Mouse (Mus musculus): ENCODE data around the gene Efcab6. TPM values are rescaled to one million over a fixed set of nuclear protein-coding genes. Genes with fewer than 3 reads are reported as not detected.
A peak's percentile ranks its signal among the peaks of the same experiment; 100 is the strongest.

Efcab6 gene
- polyA plus RNA-seq, 2 experiments: not detected

DNA sequence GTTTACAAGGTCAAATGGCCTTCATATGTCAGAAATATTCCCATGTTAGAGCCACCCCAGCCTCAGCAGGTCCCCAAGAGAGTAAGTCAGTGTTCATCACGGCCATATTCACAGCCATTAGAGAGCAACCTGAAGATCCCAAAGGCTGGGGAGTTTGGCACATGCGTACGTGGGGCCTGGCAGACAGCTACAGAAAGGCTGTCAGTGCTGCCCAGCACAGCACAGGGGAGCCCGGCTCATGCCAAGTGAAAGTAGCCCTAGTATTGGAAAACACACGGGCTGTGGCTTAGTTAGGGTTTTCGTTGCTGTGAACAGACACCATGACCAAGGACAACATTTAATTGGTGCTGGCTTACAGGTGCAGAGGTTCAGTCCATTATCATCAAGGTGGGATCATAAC, 40.3 kb downstream of the Efcab6 start:
- Histone ChIP-seq H3K4me3 (ENCODE audit: insufficient read depth in 1 of 2, low read depth in 2 of 2, low read length in 2 of 2) (no peak overlapping the region), H3K4me2 (ENCODE audit: low read depth) (no peak overlapping the region), H3K9me3 (ENCODE audit: control insufficient read depth, low read length) (no peaks in the 10 kb centered on the region), H3K9ac (replicated peaks) (no peak overlapping the region), H3K36me3 (replicated peaks; ENCODE audit: control insufficient read depth, insufficient read depth, low read depth) (no peaks in the 10 kb centered on the region), H3K27ac (no peak overlapping the region), H3K27me3 (ENCODE audit: control insufficient read depth, insufficient read depth, low read length) (no peaks in the 10 kb centered on the region), H3K4me1 (replicated peaks; ENCODE audit: control insufficient read depth in 2 of 2, insufficient read depth in 2 of 2, low read length in 1 of 2) (no peaks in the 10 kb centered on the region)
- no peak for TF ChIP-seq EP300 (IDR thresholded peaks at IDR 0.05; ENCODE audit: low read depth)
- ATAC-seq (ENCODE audit: insufficient read depth) (no peak), DNase-seq (ENCODE audit: low read depth in 3 of 3, low spot score in 3 of 3) (no peak)
- WGBS (ENCODE audit: insufficient replicate concordance): 56% methylated on average over 6 of the region's 6 CpGs

DNA sequence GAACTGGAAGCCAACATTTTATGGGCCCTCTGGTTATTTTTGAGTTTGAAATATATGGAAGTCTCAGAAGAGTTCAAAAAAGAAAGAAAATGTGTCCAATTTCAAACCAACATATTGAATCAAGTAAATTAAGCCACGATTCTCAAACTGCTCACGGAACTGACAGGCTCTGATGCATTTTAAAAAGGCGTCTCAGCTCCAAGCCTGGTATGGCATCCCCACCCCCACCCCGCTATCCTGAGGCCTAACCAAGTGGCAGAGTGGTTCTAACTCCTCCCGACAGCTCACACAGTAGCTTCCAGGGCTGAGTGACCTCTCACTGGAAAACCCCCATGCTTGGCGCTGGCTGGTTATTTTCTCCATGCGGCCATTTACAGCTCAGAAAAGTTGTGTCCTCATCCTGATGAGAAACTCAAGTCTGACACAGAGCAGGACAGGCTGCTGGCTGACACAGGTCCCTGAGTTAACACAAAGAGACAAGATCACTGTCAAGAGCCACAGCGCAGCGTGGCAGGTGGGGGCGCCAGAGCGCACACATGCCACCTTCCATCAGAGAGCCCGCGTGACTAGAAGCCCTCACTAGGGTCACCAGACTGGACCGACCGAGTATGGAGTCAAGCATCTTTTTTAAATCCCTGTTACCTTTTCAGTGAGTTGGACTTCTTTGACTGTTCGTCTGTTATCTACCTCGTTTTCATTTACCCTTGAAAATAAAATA, 55.7 kb downstream of the Efcab6 start:
- H3K9ac ChIP-seq (replicated peaks): no peak overlapping the region
- H3K4me2 ChIP-seq (ENCODE audit: low read depth): no peak overlapping the region
- H3K4me1 ChIP-seq (replicated peaks; ENCODE audit: control insufficient read depth in 2 of 2, insufficient read depth in 2 of 2, low read length in 1 of 2): no peaks in the 10 kb centered on the region
- no peak overlapping the region for H3K4me3 ChIP-seq (ENCODE audit: insufficient read depth in 1 of 2, low read depth in 2 of 2, low read length in 2 of 2)
- no peaks in the 10 kb centered on the region for H3K9me3 ChIP-seq (ENCODE audit: control insufficient read depth, low read length)
- ATAC-seq (ENCODE audit: insufficient read depth) (no peak), DNase-seq (ENCODE audit: low read depth in 3 of 3, low spot score in 3 of 3) (no peak)
- H3K27me3 ChIP-seq (ENCODE audit: control insufficient read depth, insufficient read depth, low read length): no peaks in the 10 kb centered on the region
- TF ChIP-seq EP300 (IDR thresholded peaks at IDR 0.05; ENCODE audit: low read depth) (no peak), CTCF (IDR thresholded peaks at IDR 0.05; ENCODE audit: low read depth) (0 out of 2 replicates have a peak, but pooled peaks have one; percentile 12)
- H3K27ac ChIP-seq: no peak overlapping the region
- H3K36me3 ChIP-seq (replicated peaks; ENCODE audit: control insufficient read depth, insufficient read depth, low read depth): no peaks in the 10 kb centered on the region
- 48% methylated on average over 17 of the region's 17 CpGs for WGBS (ENCODE audit: insufficient replicate concordance)

DNA sequence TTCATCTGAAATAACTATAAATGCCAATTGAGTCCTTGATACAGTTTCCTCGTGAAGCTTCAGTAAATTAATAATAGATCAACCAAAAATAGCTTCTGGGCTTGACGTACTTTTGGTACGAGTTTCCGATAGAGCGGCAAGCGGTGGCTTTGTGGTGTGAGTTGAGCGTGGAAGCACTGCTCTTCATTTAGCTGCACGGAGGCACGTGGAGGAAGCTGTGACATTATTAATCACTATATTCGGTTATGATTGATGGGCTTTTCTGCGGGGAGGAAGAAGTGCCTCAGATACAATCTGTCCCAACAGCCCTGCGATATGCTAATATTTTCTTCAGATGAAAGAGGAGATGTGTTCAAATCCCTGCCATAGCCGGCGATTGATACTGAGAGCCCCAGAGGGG, 60.9 kb downstream of the Efcab6 start:
- H3K27me3 ChIP-seq (ENCODE audit: control insufficient read depth, insufficient read depth, low read length): no peaks in the 10 kb centered on the region
- WGBS (ENCODE audit: insufficient replicate concordance): 73% methylated on average over 14 of the region's 14 CpGs
- no peaks in the 10 kb centered on the region for H3K4me1 ChIP-seq (replicated peaks; ENCODE audit: control insufficient read depth in 2 of 2, insufficient read depth in 2 of 2, low read length in 1 of 2)
- H3K4me3 ChIP-seq (ENCODE audit: insufficient read depth in 1 of 2, low read depth in 2 of 2, low read length in 2 of 2): no peak overlapping the region
- H3K27ac ChIP-seq: no peak overlapping the region
- H3K9ac ChIP-seq (replicated peaks): no peak overlapping the region
- ATAC-seq (ENCODE audit: insufficient read depth) (no peak), DNase-seq (ENCODE audit: low read depth in 3 of 3, low spot score in 3 of 3) (no peak)
- no peaks in the 10 kb centered on the region for H3K36me3 ChIP-seq (replicated peaks; ENCODE audit: control insufficient read depth, insufficient read depth, low read depth)
- no peaks in the 10 kb centered on the region for H3K9me3 ChIP-seq (ENCODE audit: control insufficient read depth, low read length)
- no peak overlapping the region for H3K4me2 ChIP-seq (ENCODE audit: low read depth)
- TF ChIP-seq CTCF (IDR thresholded peaks at IDR 0.05; ENCODE audit: low read depth): no peak
- no peak for TF ChIP-seq EP300 (IDR thresholded peaks at IDR 0.05; ENCODE audit: low read depth)

DNA sequence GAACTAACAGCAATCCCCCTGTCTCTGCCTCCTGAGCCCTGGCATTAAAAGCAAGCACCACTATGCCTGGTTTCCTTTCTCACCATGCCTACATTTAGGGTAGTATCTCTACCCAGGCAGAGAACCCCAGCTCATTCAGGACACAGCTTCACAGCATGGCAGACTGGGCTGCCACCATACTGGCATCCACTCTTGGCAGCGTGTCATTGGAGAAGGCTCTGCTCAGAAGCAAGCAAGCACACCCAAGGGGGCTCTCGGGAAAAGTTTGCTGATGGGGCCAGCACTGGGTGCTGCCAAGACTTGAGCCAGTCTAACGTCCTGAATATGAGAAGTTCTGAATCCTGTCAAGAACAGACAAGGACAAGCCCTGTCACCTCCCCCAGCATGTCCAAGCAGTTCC, 66.1 kb downstream of the Efcab6 start:
- H3K4me3 ChIP-seq (ENCODE audit: insufficient read depth in 1 of 2, low read depth in 2 of 2, low read length in 2 of 2): no peak overlapping the region
- H3K9me3 ChIP-seq (ENCODE audit: control insufficient read depth, low read length): no peaks in the 10 kb centered on the region
- DNase-seq (ENCODE audit: low read depth in 3 of 3, low spot score in 3 of 3) (no peak), ATAC-seq (ENCODE audit: insufficient read depth) (no peak)
- H3K27me3 ChIP-seq (ENCODE audit: control insufficient read depth, insufficient read depth, low read length): no peaks in the 10 kb centered on the region
- no peaks in the 10 kb centered on the region for H3K4me1 ChIP-seq (replicated peaks; ENCODE audit: control insufficient read depth in 2 of 2, insufficient read depth in 2 of 2, low read length in 1 of 2)
- no peak overlapping the region for H3K4me2 ChIP-seq (ENCODE audit: low read depth)
- no peak overlapping the region for H3K27ac ChIP-seq
- TF ChIP-seq EP300 (IDR thresholded peaks at IDR 0.05; ENCODE audit: low read depth): no peak
- no peak for TF ChIP-seq CTCF (IDR thresholded peaks at IDR 0.05; ENCODE audit: low read depth)
- H3K36me3 ChIP-seq (replicated peaks; ENCODE audit: control insufficient read depth, insufficient read depth, low read depth): no peaks in the 10 kb centered on the region
- H3K9ac ChIP-seq (replicated peaks): no peak overlapping the region
- WGBS (ENCODE audit: insufficient replicate concordance): 51% methylated on average over 3 of the region's 3 CpGs

DNA sequence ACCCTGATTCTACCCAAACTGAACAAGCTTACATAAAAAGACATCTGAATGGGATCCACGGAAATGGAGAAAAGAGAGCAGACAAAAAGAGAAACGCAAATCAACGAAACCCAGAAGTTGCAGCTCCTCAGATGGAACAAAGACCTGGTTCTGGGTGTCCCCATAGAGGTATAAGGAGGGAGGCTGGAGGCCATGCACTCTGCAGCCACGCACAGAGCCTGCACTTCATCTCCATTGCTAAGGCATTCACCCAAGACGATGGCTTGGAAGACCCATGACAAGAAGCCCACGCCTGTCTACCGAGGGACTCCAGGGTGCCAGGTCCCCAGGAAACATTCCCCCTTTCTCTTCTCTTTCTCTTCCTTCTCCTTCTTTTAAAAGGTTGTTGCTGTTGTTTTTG, 66.6 kb downstream of the Efcab6 start:
- WGBS (ENCODE audit: insufficient replicate concordance): 39% methylated on average over 7 of the region's 7 CpGs
- H3K27me3 ChIP-seq (ENCODE audit: control insufficient read depth, insufficient read depth, low read length): no peaks in the 10 kb centered on the region
- no peak overlapping the region for H3K4me3 ChIP-seq (ENCODE audit: insufficient read depth in 1 of 2, low read depth in 2 of 2, low read length in 2 of 2)
- no peak for ATAC-seq (ENCODE audit: insufficient read depth)
- no peak overlapping the region for H3K9ac ChIP-seq (replicated peaks)
- no peaks in the 10 kb centered on the region for H3K4me1 ChIP-seq (replicated peaks; ENCODE audit: control insufficient read depth in 2 of 2, insufficient read depth in 2 of 2, low read length in 1 of 2)
- H3K4me2 ChIP-seq (ENCODE audit: low read depth): no peak overlapping the region
- no peaks in the 10 kb centered on the region for H3K36me3 ChIP-seq (replicated peaks; ENCODE audit: control insufficient read depth, insufficient read depth, low read depth)
- no peak for DNase-seq (ENCODE audit: low read depth in 3 of 3, low spot score in 3 of 3)
- TF ChIP-seq EP300 (IDR thresholded peaks at IDR 0.05; ENCODE audit: low read depth) (no peak), CTCF (IDR thresholded peaks at IDR 0.05; ENCODE audit: low read depth) (no peak)
- H3K27ac ChIP-seq: no peak overlapping the region
- no peaks in the 10 kb centered on the region for H3K9me3 ChIP-seq (ENCODE audit: control insufficient read depth, low read length)
